8 mouse cellular contexts compared by ENCODE assay signal in the genomic region with DNA sequence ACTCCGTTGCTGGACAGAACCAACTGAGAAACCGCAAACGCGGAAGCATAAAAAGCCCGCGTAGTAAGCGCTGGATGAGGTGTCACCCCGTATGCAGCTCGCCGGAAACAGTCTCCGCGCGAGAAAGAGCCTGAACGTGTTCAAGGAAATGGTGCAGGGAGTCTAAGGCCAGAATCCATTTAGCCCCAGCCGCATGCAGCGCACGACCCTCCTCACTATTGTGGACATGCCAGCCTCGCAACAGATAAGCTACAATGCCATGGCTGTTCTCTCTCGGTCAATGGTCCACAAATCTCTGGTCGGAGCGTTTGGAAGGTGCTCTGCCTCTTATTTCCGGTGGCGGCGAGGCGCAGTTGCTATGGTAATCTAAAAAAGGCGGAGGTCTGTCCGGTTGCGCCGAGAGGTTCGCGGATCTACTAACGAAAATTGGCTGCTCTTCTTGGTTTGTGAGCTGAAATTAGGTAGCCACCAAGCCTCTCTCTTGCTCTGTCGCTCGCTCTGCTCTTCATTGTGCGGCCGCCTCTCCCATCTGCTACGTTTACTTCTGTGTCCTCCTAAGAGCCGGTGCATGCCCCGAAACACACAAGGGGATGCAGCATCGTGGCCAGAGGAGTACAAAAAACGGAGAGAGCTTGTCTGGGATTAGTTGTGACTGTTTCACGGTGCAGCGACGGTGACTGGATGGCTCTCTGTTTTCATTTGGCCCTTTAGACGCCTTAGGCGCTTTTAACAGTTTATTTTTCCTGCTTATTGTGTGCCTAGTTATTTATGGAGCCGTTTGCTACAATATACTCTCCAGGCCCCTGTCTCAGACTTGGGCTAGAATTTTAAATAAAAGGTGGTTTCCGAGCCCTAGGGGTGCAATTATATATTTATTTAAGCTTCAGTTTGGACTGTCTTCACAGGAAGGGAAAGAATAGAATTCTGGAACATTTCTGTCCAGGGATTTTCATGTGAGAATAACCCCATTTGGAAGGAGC. TPM values are rescaled to one million over a fixed set of nuclear protein-coding genes. Genes with fewer than 3 reads are reported as not detected.
DNase-seq lines count a peak whose midpoint lies in the region; ATAC-seq and TF ChIP-seq lines count a peak whose summit lies in the region.

A gene (plus strand): TSS at position 105 of the 980 bp plus-strand sequence.

- peak within 1 kb of the TSS; percentile 80 for H3K27ac ChIP-seq in heart, embryonic 11.5 days (ENCODE audit: low read depth, low read length)
- peak within 1 kb of the TSS; percentile 85 for H3K27ac ChIP-seq in kidney, embryonic 16.5 days (ENCODE audit: low read length)
- H3K27ac ChIP-seq in liver, adult 2 months (replicated peaks; ENCODE audit: insufficient read depth, low read depth, low read length): peak within 1 kb of the TSS; percentile 66

- under 1% methylated on average over 48 of the region's 48 CpGs for WGBS in heart, embryonic 11.5 days (ENCODE audit: insufficient replicate concordance)
- under 1% methylated on average over 48 of the region's 48 CpGs for WGBS in kidney, embryonic 16.5 days
- under 1% methylated on average over 48 of the region's 48 CpGs for WGBS in liver, adult 2 months

- TF ChIP-seq CTCF in C2C12 (IDR thresholded peaks at IDR 0.05; ENCODE audit: control insufficient read depth, insufficient read depth, insufficient read length): no peak
- TF ChIP-seq CTCF in brain, embryonic 14.5 days (IDR thresholded peaks at IDR 0.05; ENCODE audit: borderline replicate concordance, extremely low read depth, insufficient read depth, insufficient read length): no peak
- TF ChIP-seq CTCF in liver, adult 2 months (IDR thresholded peaks at IDR 0.05; ENCODE audit: low read depth, low read length): no peak

- peak; percentile 97 for DNase-seq in brain, embryonic 14.5 days (ENCODE audit: low read depth)
- peak; percentile 84 for DNase-seq in liver, adult 2 months (ENCODE audit: extremely low read depth, low read depth, low spot score)
- peak; percentile 83 for DNase-seq in splenic B cell, adult 2 months (ENCODE audit: low read depth, low spot score)

- H3ac ChIP-seq in C2C12 (ENCODE audit: control insufficient read depth, insufficient read length, low read depth) (peak within 1 kb of the TSS; percentile 80), myocyte (ENCODE audit: control insufficient read depth, insufficient read length) (peak within 1 kb of the TSS; percentile 41)

- ATAC-seq in heart, embryonic 11.5 days (replicated peaks; ENCODE audit: insufficient number of reproducible peaks, low FRiP score, low TSS enrichment): peak; percentile 77
- peak; percentile 93 for ATAC-seq in kidney, embryonic 16.5 days (ENCODE audit: low FRiP score, low TSS enrichment)

- TF ChIP-seq POLR2A in brain, embryonic 14.5 days (IDR thresholded peaks at IDR 0.05; ENCODE audit: borderline replicate concordance, extremely low read depth, insufficient read depth, insufficient read length, poor library complexity, severe bottlenecking): peak; percentile 35; the same call in 1 of the 2 replicates
- no peak for TF ChIP-seq POLR2A in liver, adult 2 months (IDR thresholded peaks at IDR 0.05; ENCODE audit: extremely low read depth, insufficient read depth, low read length)
- no peak for TF ChIP-seq POLR2A in myocyte (IDR thresholded peaks at IDR 0.05; ENCODE audit: insufficient read length, low read depth)

- H3K4me3 ChIP-seq in C2C12 (ENCODE audit: insufficient read depth, poor library complexity, severe bottlenecking) (peak within 1 kb of the TSS; percentile 77), myocyte (peak within 1 kb of the TSS; percentile 79)
- peak within 1 kb of the TSS; percentile 69 for H3K4me3 ChIP-seq in erythroblast, embryonic 14.5 days (replicated peaks)
- H3K4me3 ChIP-seq in heart, embryonic 11.5 days (ENCODE audit: low read depth, low read length): peak within 1 kb of the TSS; percentile 83
- peak within 1 kb of the TSS; percentile 61 for H3K4me3 ChIP-seq in kidney, embryonic 16.5 days (ENCODE audit: low read length)
- H3K4me3 ChIP-seq in liver, adult 2 months (ENCODE audit: insufficient read depth, low read depth, low read length): peak within 1 kb of the TSS; percentile 67

- H3K79me3 ChIP-seq in C2C12 (ENCODE audit: low read depth): peaks cover 15% of the 10 kb centered on the region

- H3K4me1 ChIP-seq in erythroblast, embryonic 14.5 days (ENCODE audit: control insufficient read depth): peaks cover 18% of the 10 kb centered on the region
- 0 out of 2 replicates have a peak, but pooled peaks cover 4% of the 10 kb centered on the region for H3K4me1 ChIP-seq in heart, embryonic 11.5 days (ENCODE audit: control insufficient read depth, insufficient read depth, low read length)
- H3K4me1 ChIP-seq in kidney, embryonic 16.5 days (ENCODE audit: insufficient read depth, low read length): peaks cover 11% of the 10 kb centered on the region
- no peaks in the 10 kb centered on the region for H3K4me1 ChIP-seq in liver, adult 2 months (ENCODE audit: control insufficient read depth, insufficient read depth, low read length)

- no peaks in the 10 kb centered on the region for H3K9me3 ChIP-seq in erythroblast, embryonic 14.5 days (ENCODE audit: control insufficient read depth, low read length)
- no peaks in the 10 kb centered on the region for H3K9me3 ChIP-seq in heart, embryonic 11.5 days (replicated peaks; ENCODE audit: control insufficient read depth, low read length)
- H3K9me3 ChIP-seq in kidney, embryonic 16.5 days (ENCODE audit: low read length): no peaks in the 10 kb centered on the region

- peak within 1 kb of the TSS; percentile 68 for H3K4me2 ChIP-seq in heart, embryonic 11.5 days
- peak within 1 kb of the TSS; percentile 74 for H3K4me2 ChIP-seq in kidney, embryonic 16.5 days (replicated peaks; ENCODE audit: low read depth, low read length)
- H3K4me2 ChIP-seq in myocyte (ENCODE audit: low read depth): peak within 1 kb of the TSS; percentile 75

- peaks cover 7% of the 10 kb centered on the region for H3K36me3 ChIP-seq in C2C12 (ENCODE audit: control insufficient read depth, insufficient read depth)
- H3K36me3 ChIP-seq in erythroblast, embryonic 14.5 days (ENCODE audit: control insufficient read depth): peaks cover 3% of the 10 kb centered on the region
- no peaks in the 10 kb centered on the region for H3K36me3 ChIP-seq in heart, embryonic 11.5 days (ENCODE audit: control insufficient read depth, insufficient read depth, low read length)
- peaks cover 3% of the 10 kb centered on the region; the same call in 1 of the 2 replicates for H3K36me3 ChIP-seq in kidney, embryonic 16.5 days (ENCODE audit: insufficient read depth, low read length)
- H3K36me3 ChIP-seq in liver, adult 2 months (ENCODE audit: control insufficient read depth, insufficient read depth, low read length): no peaks in the 10 kb centered on the region
- H3K36me3 ChIP-seq in myocyte (ENCODE audit: control insufficient read depth, insufficient read depth): no peaks in the 10 kb centered on the region
- no peaks in the 10 kb centered on the region for H3K36me3 ChIP-seq in splenic B cell, adult 2 months (ENCODE audit: control insufficient read depth, insufficient read depth, low read length, poor library complexity, severe bottlenecking)

- H3K79me2 ChIP-seq in C2C12 (ENCODE audit: control insufficient read depth, insufficient read depth) (peaks cover 34% of the 10 kb centered on the region), myocyte (ENCODE audit: control insufficient read depth, insufficient read depth) (peaks cover 17% of the 10 kb centered on the region)
- no peaks in the 10 kb centered on the region for H3K79me2 ChIP-seq in liver, adult 2 months (ENCODE audit: control insufficient read depth, insufficient read depth, low read length)

- peak within 1 kb of the TSS; percentile 87 for H3K9ac ChIP-seq in heart, embryonic 11.5 days (ENCODE audit: low read depth, low read length)
- peak within 1 kb of the TSS; percentile 78 for H3K9ac ChIP-seq in kidney, embryonic 16.5 days (replicated peaks; ENCODE audit: low read length)
- H3K9ac ChIP-seq in liver, adult 2 months (ENCODE audit: low read depth, low read length): peak within 1 kb of the TSS; percentile 71

- H3K27me3 ChIP-seq in C2C12 (ENCODE audit: control insufficient read depth, insufficient read depth, insufficient read length) (no peaks in the 10 kb centered on the region), myocyte (ENCODE audit: control insufficient read depth, insufficient read depth, insufficient read length) (no peaks in the 10 kb centered on the region)
- H3K27me3 ChIP-seq in erythroblast, embryonic 14.5 days (ENCODE audit: control insufficient read depth): no peaks in the 10 kb centered on the region
- H3K27me3 ChIP-seq in heart, embryonic 11.5 days (ENCODE audit: control insufficient read depth, insufficient read depth, low read length): no peaks in the 10 kb centered on the region
- H3K27me3 ChIP-seq in kidney, embryonic 16.5 days (ENCODE audit: insufficient read depth, low read length): no peaks in the 10 kb centered on the region
- no peaks in the 10 kb centered on the region for H3K27me3 ChIP-seq in liver, adult 2 months (ENCODE audit: control insufficient read depth, insufficient read depth, low read length)
- H3K27me3 ChIP-seq in splenic B cell, adult 2 months (ENCODE audit: control insufficient read depth, insufficient read depth, low read length, poor library complexity, severe bottlenecking): no peaks in the 10 kb centered on the region

TF ChIP-seq in C2C12, 6 proteins besides CTCF, POLR2A, EP300 and RAD21 (continues in another document):
- no peak for TF ChIP-seq MYOD1 (IDR thresholded peaks at IDR 0.05; ENCODE audit: control insufficient read depth, insufficient read length, low read depth)
- TF ChIP-seq MAX (IDR thresholded peaks at IDR 0.05): peak; percentile 64
- no peak for TF ChIP-seq CEBPB (IDR thresholded peaks at IDR 0.05; ENCODE audit: low read depth)
- TF ChIP-seq USF1 (IDR thresholded peaks at IDR 0.05; ENCODE audit: low read depth): no peak
- no peak for TF ChIP-seq MYOG (IDR thresholded peaks at IDR 0.05; ENCODE audit: control insufficient read depth, extremely low read depth, insufficient read length)

TF ChIP-seq in myocyte, 11 proteins besides CTCF, POLR2A, EP300 and RAD21:
- TF ChIP-seq SRF (IDR thresholded peaks at IDR 0.05; ENCODE audit: control insufficient read depth, insufficient read length, low read depth): no peak
- TF ChIP-seq E2F4 (IDR thresholded peaks at IDR 0.05; ENCODE audit: insufficient read depth): peak; percentile 73

RNA-seq across cellular contexts. Expression of the gene that starts here (rescaled TPM):
- polyA plus RNA-seq in C2C12 (2012; fragmentation: generic; extraction: Trizol) (15.2 TPM), myocyte (2012; fragmentation: generic; extraction: Trizol) (6.6 TPM)
- polyA plus RNA-seq in brain, embryonic 14.5 days (2012; rRNA removed): 14.7 and 16.9 TPM in 2 replicates
- polyA plus RNA-seq in erythroblast, embryonic 14.5 days (2012): 0.02 TPM in 1 of 2 replicates, not detected in the other
- polyA plus RNA-seq in heart, embryonic 11.5 days (2014; fragmentation: Nextera tagmentation; extraction: Ambion mirVana): 10.2 and 12.4 TPM in 2 replicates
- polyA plus RNA-seq in kidney, embryonic 16.5 days (2015; fragmentation: Nextera tagmentation; extraction: Ambion mirVana): 20.5 and 21.4 TPM in 2 replicates
- total RNA-seq in liver, adult 2 months (2014; rRNA removed): 2.0 and 4.4 TPM in 2 replicates
- polyA plus RNA-seq in liver, adult 2 months (2012; rRNA removed): 0.51 TPM in 1 of 2 replicates, not detected in the other

Comparison
In these comparisons a context has a peak if more than half of its experiments do, and no peak if none do; other contexts are left out.
1. Peak in every context shown above with its lines: DNase-seq, ATAC-seq, H3K4me3 ChIP-seq and H3K27ac ChIP-seq.